27 mouse cellular contexts compared by ENCODE assay signal in the genomic region with DNA sequence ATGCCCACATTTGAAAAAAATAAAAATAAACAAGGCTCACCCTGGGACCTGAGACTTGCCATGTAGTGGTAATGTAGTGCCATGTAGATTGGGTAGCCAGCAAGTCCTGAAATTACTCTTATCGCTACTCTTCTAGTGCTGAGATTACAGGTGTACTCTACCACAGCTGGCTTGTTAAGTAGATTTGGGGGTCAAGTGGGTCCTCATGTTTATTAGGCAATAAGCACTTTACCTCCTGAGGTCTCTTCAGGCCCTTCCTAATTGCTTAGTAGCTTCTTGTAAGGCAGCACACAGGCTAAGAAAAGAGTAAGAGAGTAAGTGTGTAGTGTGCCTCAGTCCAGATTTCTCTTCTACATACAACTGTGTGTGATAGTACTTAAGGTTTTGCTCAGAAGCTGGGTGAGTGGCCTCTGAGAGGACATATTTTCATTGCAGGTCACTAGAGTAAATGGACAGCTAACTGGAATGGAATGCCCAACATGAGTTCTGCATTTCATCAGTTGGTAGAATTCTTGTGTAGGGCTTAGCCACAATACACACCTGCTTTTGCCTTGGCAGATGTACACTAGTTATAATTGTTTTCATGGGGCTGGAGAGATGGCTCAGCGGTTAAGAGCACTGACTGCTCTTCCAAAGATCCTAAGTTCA. TPM values are rescaled to one million over a fixed set of nuclear protein-coding genes. Genes with fewer than 3 reads are reported as not detected.
A peak's percentile ranks its signal among the peaks of the same experiment; 100 is the strongest.
DNase-seq lines count a peak whose midpoint lies in the region; TF ChIP-seq lines count a peak whose summit lies in the region.
"Had no signal": no experiment of that assay in that cellular context is flagged by ENCODE, and none has a peak within 500 bp of the region (broad histone marks: within the 10 kb centered on the region; RNA-seq: fewer than 3 reads in every experiment).

No protein-coding gene starts in this region.

- intact Hi-C loops in gastrocnemius, postnatal 36 days (cut with DNase I): loop anchor here (5.0 kb wide), 1 partner anchor 52 kb away; no protein-coding TSS in a partner anchor

- no peaks in the 10 kb centered on the region for H3K27me3 ChIP-seq in C2C12 (ENCODE audit: control insufficient read depth, insufficient read depth, insufficient read length)
- H3K27me3 ChIP-seq: embryonic facial prominence, embryonic 12.5 days; heart, embryonic 13.5 days had no signal

- peak; percentile 52 for DNase-seq in 3134 (ENCODE audit: extremely low read depth, insufficient read length, low spot score)
- DNase-seq in R1 (ENCODE audit: low read depth, low spot score): peak; percentile 39
- DNase-seq in lung, postnatal 10 days: peak; percentile 30
- no peak for DNase-seq in cerebellum, postnatal 10 days
- DNase-seq in left cerebral cortex, adult 11 months (ENCODE audit: low spot score): no peak
- DNase-seq in T-cell, adult 2 months (ENCODE audit: low spot score): no peak
- no peak for DNase-seq in gastrocnemius, postnatal 36 days
- DNase-seq: adrenal gland, postnatal 25 days; B cell, adult 2 months; cerebellum, adult 2 months; cerebellum, postnatal 14 days; gastrocnemius, postnatal 10 days; heart, postnatal 36 days; kidney, adult 11 months; kidney, adult 9 months had no signal

- no peak for TF ChIP-seq CTCF in C2C12 (IDR thresholded peaks at IDR 0.05; ENCODE audit: control insufficient read depth, insufficient read depth, insufficient read length)

- H3K79me3 ChIP-seq in C2C12 (ENCODE audit: low read depth): no peaks in the 10 kb centered on the region

- H3ac ChIP-seq in C2C12 (ENCODE audit: control insufficient read depth, insufficient read length, low read depth): no peak overlapping the region

- H3K79me2 ChIP-seq in C2C12 (ENCODE audit: control insufficient read depth, insufficient read depth): no peaks in the 10 kb centered on the region

- H3K4me3 ChIP-seq in C2C12 (ENCODE audit: insufficient read depth, poor library complexity, severe bottlenecking): no peak overlapping the region
- H3K4me3 ChIP-seq: embryonic facial prominence, embryonic 12.5 days; heart, embryonic 13.5 days had no signal

- peaks cover 27% of the 10 kb centered on the region for H3K36me3 ChIP-seq in C2C12 (ENCODE audit: control insufficient read depth, insufficient read depth)

TF ChIP-seq in C2C12, 6 proteins besides CTCF, POLR2A, EP300 and RAD21:
- no peak for TF ChIP-seq CEBPB (IDR thresholded peaks at IDR 0.05; ENCODE audit: low read depth)
- peak; percentile 41 for TF ChIP-seq MYOD1 (IDR thresholded peaks at IDR 0.05; ENCODE audit: control insufficient read depth, insufficient read length, low read depth)

RNA-seq across cellular contexts. Expression of gene Gcnt3, which starts 12.4 kb away (rescaled TPM):
- 0.11 TPM for polyA plus RNA-seq in C2C12 (2012; fragmentation: generic; extraction: Trizol)
- not detected for total RNA-seq in gastrocnemius, postnatal 36 days (2021)
- total RNA-seq: adrenal gland, adult 18-20 months; adrenal gland, postnatal 25 days; gastrocnemius, postnatal 10 days; heart, postnatal 36 days; MEL had no signal
- polyA plus RNA-seq: activated CD4-positive, CD25-positive, alpha-beta regulatory T cell, adult 4 months; cerebellum, adult 2 months; cortical plate, adult 2 months; embryonic facial prominence, embryonic 12.5 days; forebrain, embryonic 14.5 days; frontal cortex, adult 2 months; gonadal fat pad, adult 2 months; heart, embryonic 13.5 days; hindbrain, embryonic 16.5 days; inflammation-experienced regulatory T-cells, adult 6 months had no signal

RNA-seq across cellular contexts. Expression of gene Gtf2a2, which starts 13.1 kb away (rescaled TPM):
- 86.5 TPM for polyA plus RNA-seq in C2C12 (2012; fragmentation: generic; extraction: Trizol)
- 10 to 100 TPM; 49.1 to 52.8 TPM for total RNA-seq in gastrocnemius, postnatal 36 days (2021)

RNA-seq across cellular contexts. Expression of gene Bnip2, which starts 36.2 kb away (rescaled TPM):
- polyA plus RNA-seq in C2C12 (2012; fragmentation: generic; extraction: Trizol): 104 TPM
- total RNA-seq in gastrocnemius, postnatal 36 days (2021): 10 to 100 TPM; 70.4 to 74.8 TPM

Comparison
In these comparisons a context has a peak if more than half of its experiments do, and no peak if none do; other contexts are left out.
1. DNase-seq: peak in 3134 (single experiment), R1 (single experiment) and lung, postnatal 10 days (single experiment); none in cerebellum, postnatal 10 days (0 of 2), left cerebral cortex, adult 11 months (single experiment), T-cell, adult 2 months (single experiment) and gastrocnemius, postnatal 36 days (0 of 2).